Mouse (Mus musculus) spleen, postnatal 14 days (tissue): ENCODE measurements around the gene Trnau1ap.

Experiments
- DNase-seq, 2 experiments: peaks; one replicate each; pipeline ENCODE4 v3.0.0; 2021 to 2022; ENCODE audit warnings: low spot score in 2 of 2

Gene Trnau1ap

DNA sequence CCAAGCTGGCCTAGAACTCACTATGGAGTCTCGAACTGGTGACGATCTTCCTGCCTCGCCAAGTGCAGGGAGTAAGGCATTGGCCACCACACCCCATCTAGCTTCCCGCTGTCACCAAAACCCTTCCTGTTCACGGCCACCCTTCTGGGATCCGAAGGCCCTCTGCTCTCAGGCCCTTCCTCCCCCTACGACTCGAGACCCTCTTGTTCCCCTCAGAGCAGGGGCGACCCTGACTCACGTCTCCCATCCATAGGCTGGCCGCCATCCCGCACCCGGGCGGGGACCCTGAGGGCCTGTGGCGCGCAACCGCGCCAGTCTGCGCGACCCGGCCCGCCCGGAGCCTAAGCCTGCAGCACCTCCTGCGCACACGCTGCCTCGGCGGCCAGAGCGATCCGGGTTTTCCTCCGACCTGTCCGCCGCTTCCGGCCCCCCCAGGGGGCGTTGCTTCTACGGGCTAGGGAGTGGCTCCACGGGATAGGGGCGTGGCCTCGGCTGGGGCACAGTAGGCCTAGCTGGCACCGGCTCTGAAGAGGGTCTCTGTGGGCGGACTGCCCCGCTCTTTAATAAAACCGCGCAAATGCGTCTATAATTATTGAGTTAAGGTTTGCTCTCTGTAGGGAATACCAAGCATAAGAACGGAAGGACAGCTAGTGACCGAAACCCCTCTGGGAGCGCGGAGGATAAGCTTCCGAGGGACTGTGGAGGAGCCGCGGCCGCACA, at the start of gene Trnau1ap:
Gene Trnau1ap, minus strand, starts transcription at position 424 of the 720 bp plus-strand sequence.
- DNase-seq, result peak; percentile 80 to 85

DNA sequence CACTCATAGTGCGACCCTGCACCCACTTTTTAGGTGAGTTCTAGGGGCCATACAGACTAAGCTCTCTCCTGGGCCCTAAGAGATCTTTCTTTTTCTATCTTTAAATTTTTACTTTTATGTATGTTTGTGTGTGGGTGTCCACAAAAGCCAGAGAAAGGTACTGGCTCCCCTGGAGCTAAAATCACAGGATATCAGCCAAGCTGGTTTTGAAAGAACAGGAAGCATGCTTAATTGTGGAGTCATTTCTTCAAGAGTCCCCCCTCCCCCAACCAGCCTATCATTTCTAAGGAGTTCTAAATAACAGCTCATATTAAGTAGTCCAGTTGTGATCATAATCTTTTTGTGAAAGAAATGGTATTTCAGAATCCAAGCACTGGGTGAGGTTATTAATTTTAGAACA, 44.5 kb upstream of the Trnau1ap start:
- DNase-seq, result no peak

DNA sequence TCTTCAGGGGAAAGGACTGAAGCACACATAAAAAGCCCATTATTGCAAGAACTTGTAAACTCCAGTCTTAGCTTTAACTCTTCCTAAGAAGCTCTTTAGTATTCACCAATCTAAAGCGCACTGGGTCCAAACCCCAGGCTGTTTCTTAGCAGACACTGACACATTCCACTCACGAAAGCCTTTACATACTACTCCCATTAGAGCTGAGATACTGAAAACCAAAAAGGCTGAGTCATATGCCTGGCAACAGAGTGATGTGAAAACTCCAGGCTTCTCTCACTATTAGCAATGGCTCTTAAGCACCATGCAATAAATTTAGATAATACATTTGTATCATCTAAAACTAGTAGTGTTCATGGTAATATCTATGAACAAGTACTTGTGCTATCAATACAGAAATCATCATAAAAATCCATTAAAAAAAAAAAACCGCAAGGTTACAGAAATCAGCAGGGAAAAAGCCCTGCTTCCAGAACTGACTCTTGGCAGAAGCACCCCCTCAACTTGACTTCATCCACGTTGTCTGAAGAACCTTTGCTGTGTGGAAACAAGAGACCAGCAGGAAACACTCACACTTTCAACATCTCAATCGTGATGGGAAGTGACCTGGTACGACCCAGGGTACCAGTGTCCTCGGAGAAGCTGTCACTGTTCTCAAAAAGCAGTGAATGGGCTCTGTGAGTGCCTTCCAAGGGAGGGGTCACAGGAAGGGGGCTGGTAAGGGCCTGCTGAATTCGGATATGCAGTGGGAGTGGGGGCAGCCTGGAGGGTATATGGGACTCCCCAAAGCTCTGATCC, 40.8 kb upstream of the Trnau1ap start:
- no peak for DNase-seq

DNA sequence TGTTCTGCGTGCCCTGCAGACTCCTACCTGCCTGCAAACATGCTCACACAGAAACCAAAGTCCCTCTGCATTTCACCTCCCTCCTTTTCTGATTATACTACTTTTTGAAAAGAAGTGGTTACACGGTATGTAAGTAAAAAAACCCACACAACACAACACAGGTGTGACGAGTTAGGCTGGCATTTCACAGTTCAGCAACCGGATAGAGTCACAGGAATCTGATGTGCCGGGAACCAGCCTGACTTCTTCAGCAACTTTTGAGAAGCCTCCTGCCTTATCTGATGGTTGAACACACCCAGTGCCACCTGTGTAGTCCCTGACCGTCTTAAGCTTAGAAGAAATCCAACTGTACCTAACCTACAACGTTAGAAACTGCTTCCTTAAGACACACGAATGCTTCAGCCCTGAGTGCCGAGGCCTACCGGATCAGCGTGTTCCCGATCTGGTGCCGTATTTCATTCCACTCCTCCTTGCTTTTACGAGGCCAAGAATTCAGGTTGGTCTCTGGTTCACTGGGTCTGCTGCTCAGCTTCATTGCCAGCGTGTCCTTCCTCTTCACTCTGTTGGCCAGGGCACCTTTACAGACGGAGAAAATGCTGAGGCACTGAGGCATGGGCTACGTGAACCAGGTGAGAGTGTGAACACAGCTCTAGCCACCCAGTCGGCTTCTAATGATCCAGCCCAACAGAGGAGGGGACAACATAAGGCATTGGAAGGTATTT, 38.3 kb upstream of the Trnau1ap start:
- DNase-seq, result no peak

DNA sequence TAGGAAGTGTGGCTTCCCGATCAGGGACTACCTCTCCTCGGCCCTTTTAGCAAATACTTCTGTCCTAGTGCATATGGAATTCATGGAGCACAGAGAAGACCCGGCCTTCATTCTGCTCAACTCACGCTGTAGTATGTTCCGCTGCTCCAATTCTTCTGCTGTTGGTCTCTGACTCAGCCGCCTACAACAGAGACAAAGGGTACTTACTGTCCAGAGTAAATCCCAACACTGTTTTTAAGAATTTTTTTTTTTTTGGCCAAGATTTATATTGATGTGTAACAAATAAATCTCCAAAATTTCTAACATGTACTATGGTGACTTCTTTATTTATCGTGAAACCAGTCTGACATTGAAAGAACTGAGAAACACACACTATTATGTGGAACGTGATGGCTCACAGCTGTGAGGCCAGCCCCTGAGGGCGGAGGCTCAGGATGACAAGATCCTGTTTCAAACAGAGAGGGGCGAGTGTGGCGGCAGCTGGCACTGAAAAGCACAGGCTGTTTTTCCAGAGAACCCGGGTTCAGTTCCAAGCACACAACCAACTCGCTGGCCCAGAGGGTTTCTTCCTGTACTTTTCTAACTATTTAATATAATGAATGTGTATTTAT, 36.2 kb upstream of the Trnau1ap start:
- no peak for DNase-seq

DNA sequence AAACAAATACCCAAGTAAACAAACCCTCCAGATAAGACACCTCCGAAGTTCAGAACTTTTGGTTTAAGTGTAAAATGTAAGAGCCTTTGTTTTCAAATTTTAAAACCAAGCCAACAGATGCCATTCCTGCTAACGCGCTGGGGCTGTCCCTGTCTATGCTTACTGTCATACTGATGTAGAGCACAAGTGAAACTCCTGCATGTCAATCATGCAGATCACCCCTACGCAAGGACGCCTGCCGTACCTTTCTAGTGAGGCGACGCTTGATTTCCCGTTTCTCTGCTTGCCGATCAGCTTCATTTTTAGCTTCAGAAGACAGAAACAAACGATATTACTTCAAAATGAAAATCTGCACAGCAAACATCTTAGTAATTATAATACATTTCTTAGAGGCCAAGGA, 34.1 kb upstream of the Trnau1ap start:
- no peak for DNase-seq

DNA sequence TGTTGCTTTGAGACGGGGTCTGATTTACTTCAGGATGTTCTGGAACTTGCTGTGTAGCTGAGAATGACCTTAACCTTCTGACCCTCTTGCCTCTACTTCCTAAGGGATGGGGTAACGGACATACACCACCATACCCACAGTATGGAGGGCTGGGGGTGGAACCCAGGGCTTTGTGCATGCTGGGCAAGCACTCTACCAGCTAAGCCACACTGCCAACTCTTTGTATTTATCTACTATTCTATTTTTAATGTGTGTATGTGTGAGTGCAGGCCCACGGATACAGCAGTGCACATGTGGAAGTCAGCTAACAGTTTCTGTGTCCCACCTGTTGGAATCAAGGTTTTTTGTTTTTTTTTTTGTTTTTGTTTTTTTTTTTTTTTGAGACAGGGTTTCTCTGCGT, 30.2 kb upstream of the Trnau1ap start:
- DNase-seq, result no peak

DNA sequence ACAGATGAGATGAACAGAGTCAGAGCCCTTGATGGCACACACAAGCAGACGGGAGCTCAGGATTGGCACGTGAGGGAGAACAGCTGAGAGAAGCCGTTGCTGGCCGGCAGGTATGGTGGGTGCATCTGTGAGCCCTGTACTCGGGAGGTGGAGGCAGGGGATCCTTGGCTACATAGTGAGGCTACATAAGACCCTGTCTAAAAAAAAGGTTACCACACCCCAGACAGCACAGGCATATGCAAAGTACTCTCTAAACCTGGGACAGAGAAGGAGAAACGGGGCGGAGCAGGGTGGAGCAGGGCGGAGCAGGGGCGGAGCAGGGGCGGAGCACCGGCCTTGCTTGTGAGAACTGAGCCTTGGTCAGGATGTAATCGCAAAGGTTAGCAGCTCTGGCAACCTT, 26.8 kb upstream of the Trnau1ap start:
- DNase-seq, result peak; percentile 60 to 62

DNA sequence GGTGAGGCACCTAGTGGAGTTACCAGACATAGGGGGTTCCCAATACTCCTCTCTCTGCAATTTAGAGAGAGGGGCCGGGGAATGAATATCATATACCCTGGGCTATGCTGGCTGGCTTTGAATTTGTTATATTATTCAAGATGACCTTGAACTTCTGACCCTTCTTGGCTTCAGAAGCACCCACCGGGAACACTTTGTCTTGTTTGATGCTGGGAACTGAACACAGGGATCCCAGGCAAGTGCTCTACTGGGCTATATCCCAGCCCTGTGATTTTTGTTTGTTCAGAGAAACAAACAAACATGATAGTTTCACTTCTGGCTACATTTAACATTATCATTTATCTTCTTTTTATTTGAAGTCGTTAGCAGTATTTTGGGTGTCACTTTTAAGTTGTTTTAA, 26.1 kb upstream of the Trnau1ap start:
- DNase-seq, result no peak

DNA sequence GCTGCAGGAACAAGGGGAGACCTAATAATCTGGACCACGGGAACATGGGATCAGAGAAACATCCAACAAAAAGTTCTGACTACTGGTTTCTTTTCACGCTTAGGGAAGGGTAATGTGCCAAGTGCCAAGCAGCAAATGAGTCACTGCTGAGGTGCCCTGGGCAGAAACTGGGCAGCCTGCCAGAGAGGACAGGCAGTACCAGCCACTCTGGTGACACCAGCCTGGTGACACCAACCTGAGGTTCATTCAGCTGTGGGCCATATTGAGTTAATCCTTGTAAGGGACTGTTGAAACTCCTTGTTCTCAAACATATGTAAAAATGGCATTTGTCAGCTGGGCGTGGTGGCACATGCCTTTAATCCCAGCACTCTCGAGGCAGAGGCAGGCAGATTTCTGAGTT, 25.2 kb upstream of the Trnau1ap start:
- DNase-seq, result peak in 1 of 2 experiments; percentile 22

DNA sequence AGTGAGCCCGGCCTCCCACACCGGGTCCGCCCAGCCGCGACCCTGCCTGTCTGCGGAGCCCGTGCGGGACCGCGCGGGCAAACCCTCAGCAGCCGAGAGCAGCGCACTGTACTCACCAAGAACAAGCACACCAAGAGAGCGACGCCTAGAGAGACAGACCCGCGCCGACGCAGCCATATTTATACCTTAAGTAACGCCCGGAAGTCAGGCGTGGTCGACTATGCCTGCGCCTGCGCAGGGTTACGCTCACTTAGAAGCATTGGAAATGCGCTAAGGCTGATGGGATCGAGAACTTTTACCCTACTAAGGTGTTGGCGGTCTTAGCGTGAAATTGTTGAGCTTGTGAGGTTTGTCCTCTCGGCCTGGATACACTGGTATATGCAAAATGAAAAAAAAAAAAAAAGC, 24.1 kb upstream of the Trnau1ap start, which contains the start of gene Rcc1:
Gene Rcc1, minus strand, starts transcription at position 125 of the 405 bp plus-strand sequence.
- DNase-seq, result peak; percentile 87 to 89

DNA sequence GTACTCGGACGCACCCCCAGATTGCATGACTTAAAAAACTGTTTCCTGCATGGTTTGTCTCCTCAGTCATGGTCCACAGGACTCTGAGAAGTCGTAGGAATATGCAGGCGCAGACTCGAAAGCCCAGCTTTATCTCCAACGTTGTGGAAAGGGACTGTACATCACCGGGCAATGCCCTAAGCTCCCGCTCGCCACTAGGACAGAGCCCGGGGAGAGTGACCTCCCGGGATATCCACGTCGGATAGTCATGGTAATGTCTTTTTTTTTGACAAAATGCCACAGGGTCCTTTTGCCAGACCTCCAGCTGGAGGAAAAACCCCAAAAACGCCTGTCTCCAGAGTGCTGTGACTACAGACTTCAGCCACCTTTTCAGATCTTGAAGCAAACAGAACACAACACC, 23.4 kb upstream of the Trnau1ap start:
- DNase-seq, result no peak

DNA sequence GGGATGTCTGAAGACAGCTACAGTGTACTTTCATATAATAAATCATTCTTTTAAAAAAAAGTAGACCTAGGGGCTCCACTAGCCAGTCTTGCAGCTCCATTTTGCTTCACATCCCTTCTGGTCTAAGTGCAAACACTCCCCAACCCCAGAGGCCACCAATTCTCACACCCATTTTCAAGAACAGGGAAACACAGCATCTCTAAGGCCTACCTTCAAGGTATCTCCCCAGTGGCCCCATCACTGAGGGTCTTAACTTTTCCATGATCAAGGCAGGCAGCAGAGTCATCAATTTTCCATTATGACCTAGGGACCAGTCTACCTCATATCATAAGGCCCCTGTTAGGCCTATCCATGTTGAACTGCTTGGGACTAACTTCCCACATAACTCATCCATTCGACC, 22.1 kb upstream of the Trnau1ap start:
- no peak for DNase-seq

DNA sequence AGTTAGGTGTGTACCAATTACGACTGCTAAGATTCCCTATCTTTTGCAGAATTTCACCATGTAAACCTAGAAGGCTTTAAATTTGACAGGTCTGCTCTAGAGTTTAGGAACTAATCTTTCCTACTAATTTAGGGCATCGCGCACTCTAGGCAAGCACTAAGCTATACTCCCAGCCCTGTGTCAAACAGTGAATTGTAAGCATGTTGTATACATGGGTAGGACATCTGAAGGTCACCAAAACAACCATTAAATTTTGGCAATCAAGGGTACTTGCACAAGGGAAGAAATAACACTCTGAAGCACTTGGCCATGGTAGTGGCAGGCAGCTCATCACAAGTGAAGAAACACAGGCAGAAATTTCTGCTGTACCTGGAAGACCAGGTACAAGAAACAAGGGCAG, 21.5 kb upstream of the Trnau1ap start:
- DNase-seq, result no peak

DNA sequence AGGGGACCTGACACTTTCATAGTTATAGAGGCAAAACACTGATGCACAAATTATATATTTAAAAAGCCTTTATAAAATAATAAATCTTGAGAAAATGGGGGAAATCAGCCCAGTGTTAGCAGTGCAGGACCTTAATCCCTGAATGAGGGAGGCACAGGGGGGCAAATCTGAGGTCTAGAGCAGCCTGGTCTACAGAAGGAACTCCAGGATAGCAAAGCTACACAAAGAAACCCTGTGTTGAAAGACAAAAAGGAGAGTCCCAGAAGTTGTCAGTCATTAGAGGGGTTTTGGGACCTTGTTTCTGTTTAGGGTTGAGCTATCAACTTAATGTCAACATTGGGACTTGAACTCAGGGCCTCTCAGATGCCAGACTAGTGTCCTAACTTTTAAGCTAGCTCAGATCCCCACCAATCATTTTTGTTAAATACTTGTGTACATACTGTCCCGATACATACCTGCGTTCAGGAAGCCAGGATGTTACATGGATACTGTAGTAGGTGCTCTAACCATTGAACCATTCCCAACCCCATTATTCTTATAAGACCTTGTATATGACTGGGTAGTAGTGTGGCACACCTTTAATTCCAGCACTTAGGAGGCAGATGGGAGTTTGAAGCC, 20.9 kb upstream of the Trnau1ap start:
- no peak for DNase-seq

DNA sequence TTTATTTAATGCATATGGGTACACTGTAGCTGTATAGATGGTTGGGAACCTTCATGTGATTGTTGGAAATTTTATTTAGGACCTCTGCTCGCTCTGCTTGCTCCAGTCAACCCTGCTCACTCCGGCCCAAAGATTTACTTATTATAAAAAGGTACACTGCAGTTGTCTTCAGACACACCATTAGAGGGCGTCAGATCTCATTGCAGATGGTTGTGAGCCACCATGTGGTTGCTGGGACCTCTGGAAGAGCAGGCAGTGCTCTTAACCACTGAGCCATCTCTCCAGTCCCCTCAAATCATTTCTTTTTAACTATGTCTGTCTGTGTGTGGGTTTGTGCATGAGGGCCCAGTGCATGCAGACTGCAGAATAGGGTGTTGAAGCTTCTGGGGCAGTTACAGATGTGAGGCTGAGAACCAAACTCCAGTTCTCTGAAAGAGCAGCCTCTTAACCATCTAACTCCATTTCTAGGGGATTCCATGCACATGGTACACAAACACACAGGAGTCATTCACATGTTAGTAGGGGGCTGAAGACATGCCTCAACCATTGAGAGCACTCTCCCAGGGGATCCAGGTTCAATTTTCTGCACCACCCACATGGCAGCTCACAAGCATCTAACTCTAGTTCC, 20.3 kb upstream of the Trnau1ap start:
- no peak for DNase-seq

DNA sequence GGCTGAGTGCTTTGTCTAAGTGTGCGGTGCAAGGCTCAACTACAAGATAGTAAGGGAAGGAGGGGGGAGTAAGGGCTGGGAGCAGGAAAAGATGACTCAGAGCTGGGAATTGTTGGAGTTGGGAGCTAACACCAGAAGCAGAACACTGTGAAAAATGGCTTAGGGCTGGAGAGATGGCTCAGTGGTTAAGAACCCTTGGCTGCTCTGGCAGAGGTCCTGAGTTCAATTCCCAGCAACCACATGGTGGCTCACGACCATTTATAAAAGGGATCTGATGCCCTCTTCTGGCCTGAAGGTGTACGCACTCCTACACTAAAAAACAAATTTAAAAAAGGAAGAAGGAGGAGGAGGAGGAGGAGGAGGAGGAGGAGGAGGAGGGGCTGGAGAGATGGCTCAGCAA, 17.3 kb upstream of the Trnau1ap start:
- no peak for DNase-seq

DNA sequence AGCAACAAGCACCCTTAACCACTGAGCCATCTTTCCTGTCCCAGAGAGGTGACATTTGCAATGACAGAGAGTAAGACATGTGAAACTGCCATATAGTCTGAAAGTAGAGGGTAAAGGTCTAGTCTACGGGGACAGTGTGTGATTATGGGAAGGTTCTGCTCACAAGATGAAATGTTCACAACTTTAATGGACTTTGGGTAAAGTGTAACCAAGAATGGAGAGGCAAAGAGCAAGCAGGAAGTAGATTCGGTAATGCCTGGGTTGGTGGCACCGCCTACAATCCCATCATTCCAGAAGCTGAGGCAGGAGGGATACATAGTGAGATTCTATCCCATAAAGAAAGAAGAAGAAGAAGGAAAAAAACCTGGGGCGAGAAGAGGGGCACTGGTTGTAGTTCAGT, 16.9 kb upstream of the Trnau1ap start:
- no peak for DNase-seq

DNA sequence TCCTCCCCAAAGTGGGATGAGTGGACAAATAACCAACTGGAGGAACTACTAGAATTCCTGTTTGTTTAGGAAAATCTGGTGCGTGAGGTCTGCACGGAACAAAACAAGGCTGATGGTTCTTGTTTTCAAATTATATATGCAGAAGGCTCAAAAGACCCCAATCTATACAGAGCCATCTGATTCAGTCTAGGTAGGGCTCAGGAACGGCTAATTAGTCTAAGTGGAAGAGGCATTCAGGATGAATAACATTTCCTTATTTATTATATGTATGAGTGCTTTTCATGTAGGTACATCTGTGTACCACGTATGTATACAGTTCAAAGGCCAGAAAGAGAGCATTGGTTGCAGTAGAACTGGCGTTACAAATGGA, 16.5 kb upstream of the Trnau1ap start:
- no peak for DNase-seq

DNA sequence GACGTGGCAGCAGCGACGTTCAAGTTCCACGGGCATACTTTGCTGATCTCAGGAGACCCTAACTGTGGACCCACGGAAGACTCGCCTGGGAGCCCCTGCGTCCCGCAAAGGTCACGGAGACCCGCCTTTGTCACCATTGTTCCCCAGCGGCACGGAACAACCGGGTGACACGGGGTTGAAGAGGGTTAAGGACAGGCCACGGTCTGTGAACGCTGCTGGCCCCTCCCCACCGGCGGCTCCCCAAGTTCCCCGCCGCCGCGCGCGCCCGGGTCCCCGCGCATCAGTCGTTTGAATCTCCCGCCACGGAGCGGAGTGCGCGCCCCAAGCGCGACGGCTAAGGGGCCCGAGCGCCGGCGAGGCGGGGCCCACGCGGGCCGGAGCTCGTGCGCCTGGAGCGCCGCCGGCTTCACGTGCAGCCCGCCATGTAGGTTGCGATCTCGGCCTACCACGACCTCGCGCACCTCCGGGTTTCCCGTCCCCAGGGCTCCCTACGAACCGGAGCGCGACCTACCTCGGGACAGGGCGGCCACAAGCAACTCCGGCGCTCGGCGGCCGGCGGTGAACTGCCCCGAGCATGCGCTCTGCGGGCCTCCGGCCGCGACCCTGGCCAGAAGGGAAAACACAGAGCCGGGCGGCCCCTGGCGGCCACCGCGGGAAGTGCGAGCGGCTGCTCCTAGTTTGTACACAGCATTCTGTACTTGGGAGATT, 16.0 kb upstream of the Trnau1ap start:
- peak; percentile 94 to 95 for DNase-seq
